Mouse (Mus musculus) neutrophil, adult 5-6 weeks (primary cell): Measurements from ENCODE around the gene Braf. TPM values are rescaled to one million over a fixed set of nuclear protein-coding genes. Genes with fewer than 3 reads are reported as not detected.

Experiments
- ATAC-seq: fragments of 151-379, 151-347 bp; 2 replicates; pipeline ENCODE4 v1.8.0; 2017; ENCODE audit warnings: mild to moderate bottlenecking, moderate TSS enrichment; ENCODE audit not compliant: insufficient number of reproducible peaks, poor library complexity, low FRiP score, severe bottlenecking; ENCODE audit errors: extremely low read depth
- total RNA-seq: library from RNA; stranded (forward); fragments of 200-1000 nt; gene quantifications from 2 replicates; pipeline ENCODE4 v1.2.3, GENCODE M21; 2017

Gene Braf
- total RNA-seq, 1 experiment from 2014 or later = 50.4 TPM

- peak; percentile 91 for ATAC-seq
Observed at GRCm38 (mm10) chr6:39562166-39563015, 162.9 kb downstream of the Braf start.

DNA sequence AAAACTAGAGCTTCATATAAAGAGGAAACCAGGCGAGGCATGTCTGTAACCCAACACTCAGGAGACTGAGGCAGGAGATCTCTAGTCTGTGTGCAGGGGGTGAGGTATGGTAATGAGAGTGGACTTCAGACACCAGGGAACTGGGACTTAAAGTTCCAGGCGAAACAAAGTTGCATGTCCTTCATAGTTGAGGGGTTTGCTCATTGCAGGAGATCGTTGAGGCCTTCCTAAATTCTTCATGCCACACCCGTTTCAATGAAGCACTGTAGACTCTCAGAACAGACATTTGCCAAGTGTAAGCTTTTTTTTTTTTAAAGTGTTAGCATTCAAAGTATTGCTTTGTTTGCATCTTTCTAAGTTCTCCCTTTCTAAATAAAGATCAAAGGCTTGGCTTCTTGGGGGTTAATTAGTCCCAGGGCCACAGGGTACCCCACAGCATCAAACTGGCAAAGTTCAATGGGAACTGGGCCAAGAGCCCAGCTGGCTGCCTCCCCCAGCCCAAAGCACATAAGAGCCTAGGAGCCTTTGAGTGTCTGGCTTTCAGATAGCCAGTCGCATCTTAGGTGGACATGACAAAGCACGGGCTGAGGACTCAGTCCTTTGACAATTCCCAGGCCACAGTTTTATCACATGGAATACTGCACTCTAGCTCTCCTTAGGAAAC lies 165.9 kb downstream of the Braf start:
- ATAC-seq = no peak

DNA sequence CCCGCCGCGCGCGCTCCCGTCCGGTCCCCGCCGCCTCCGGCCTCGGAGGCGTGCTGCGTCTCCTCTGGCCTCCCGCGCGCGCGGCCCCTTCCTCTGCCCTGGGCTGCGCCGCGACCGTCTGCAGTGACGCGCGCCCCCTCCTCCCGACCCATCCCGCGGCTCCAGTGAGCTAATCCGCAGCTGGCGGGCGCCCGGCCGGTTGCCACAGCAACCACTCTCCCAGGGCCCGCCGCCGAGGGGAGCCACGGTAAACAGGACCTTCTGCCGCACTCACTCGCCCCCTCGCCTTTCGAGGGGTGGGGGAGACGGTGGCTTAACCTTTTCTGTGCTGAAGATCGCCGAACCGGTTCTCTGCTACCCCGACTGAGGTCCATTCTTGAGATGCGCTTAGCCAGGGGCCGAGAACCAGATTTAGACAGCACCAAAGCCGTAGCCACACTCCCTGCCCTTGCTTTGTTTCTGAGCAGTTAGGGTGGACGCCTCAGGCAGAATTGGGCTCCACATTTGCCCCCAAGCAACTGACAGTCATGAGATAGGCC lies 167.5 kb downstream of the Braf start, which contains the start of gene Dennd2a:
TSS of gene Dennd2a (minus strand) at position 145 of the 539 bp plus-strand sequence.
- ATAC-seq = no peak

- ATAC-seq = no peak
Observed at GRCm38 (mm10) chr6:39556900-39557659, 168.2 kb downstream of the Braf start.

DNA sequence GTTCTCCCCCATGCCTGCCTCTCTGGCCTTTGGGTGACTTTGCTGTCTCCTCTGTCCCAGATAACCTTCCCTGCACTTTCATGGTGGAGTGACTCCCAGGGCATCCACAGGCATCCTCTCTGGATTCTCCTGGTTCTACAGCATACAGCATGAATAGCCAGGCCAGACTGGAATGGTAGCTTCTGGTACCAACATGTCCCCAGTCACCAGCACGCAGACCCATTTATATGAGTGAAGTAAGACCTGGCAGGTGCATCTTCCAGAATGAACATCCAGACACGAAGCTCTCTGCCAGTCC lies 169.7 kb downstream of the Braf start:
- ATAC-seq = no peak

GRCm38 (mm10) chr6:39554888-39555647 lies 170.2 kb downstream of the Braf start:
- ATAC-seq = no peak

Other genes with a start within 250 kb of the Braf start
- 0.12 and 1.4 TPM in 2 replicates for gene Dennd2a, start 167.6 kb downstream of the Braf start, total RNA-seq
- 13.6 and 13.8 TPM in 2 replicates for gene Adck2, start 151.6 kb downstream of the Braf start, total RNA-seq
- gene Gm42420, start 139.7 kb downstream of the Braf start, total RNA-seq = 0.81 TPM in 1 of 2 replicates, not detected in the other
- 22.7 and 28.4 TPM in 2 replicates for gene Ndufb2, start 132.9 kb downstream of the Braf start, total RNA-seq
- gene Mrps33, start 85.5 kb upstream of the Braf start, total RNA-seq = 15.2 and 19.4 TPM in 2 replicates
- not detected in 2 replicates for gene Tmem178b, start 147.8 kb upstream of the Braf start, total RNA-seq